ENCODE assay signal across 8 mouse cellular contexts in genomic region chr4:129237843-129238441, GRCm38 (mm10). TPM values are rescaled to one million over a fixed set of nuclear protein-coding genes. Genes with fewer than 3 reads are reported as not detected.
A peak's percentile ranks its signal among the peaks of the same experiment; 100 is the strongest.
DNase-seq lines count a peak whose midpoint lies in the region; ATAC-seq lines count a peak whose summit lies in the region.

No protein-coding gene starts in this region.

- no peak for DNase-seq in kidney, adult 9 months
- DNase-seq in embryo, embryonic 11 days, result peak; percentile 79
- no peak for DNase-seq in layer of hippocampus, adult 11-12 months (ENCODE audit: low spot score)
- no peak for DNase-seq in thymus, postnatal 4 days
- no peak for DNase-seq in natural killer cell, adult 2 months (ENCODE audit: low spot score in 2 of 2)

- H3K36me3 ChIP-seq in kidney, embryonic 14.5 days (ENCODE audit: control insufficient read depth, insufficient read depth, low read length), result no peaks in the 10 kb centered on the region
- no peaks in the 10 kb centered on the region for H3K36me3 ChIP-seq in hindbrain, embryonic 15.5 days
- no peaks in the 10 kb centered on the region for H3K36me3 ChIP-seq in midbrain, embryonic 13.5 days

- H3K4me3 ChIP-seq in kidney, embryonic 14.5 days (ENCODE audit: low read length), result peak overlapping the region; percentile 68
- peak overlapping the region; percentile 77 for H3K4me3 ChIP-seq in hindbrain, embryonic 15.5 days
- peak overlapping the region; percentile 76 for H3K4me3 ChIP-seq in midbrain, embryonic 13.5 days (replicated peaks)

- H3K4me1 ChIP-seq in kidney, embryonic 14.5 days (ENCODE audit: control insufficient read depth, insufficient read depth, low read length), result peaks cover 44% of the 10 kb centered on the region
- H3K4me1 ChIP-seq in hindbrain, embryonic 15.5 days (replicated peaks), result peaks cover 41% of the 10 kb centered on the region
- peaks cover 49% of the 10 kb centered on the region for H3K4me1 ChIP-seq in midbrain, embryonic 13.5 days (replicated peaks)

- peak overlapping the region; percentile 71; the same call in 1 of the 2 replicates for H3K9ac ChIP-seq in kidney, embryonic 14.5 days (ENCODE audit: low read depth, low read length)
- H3K9ac ChIP-seq in hindbrain, embryonic 15.5 days, result peak overlapping the region; percentile 72
- H3K9ac ChIP-seq in midbrain, embryonic 13.5 days (replicated peaks), result peak overlapping the region; percentile 82

- H3K9me3 ChIP-seq in kidney, embryonic 14.5 days (ENCODE audit: control insufficient read depth, low read length), result no peaks in the 10 kb centered on the region
- no peaks in the 10 kb centered on the region for H3K9me3 ChIP-seq in hindbrain, embryonic 15.5 days
- no peaks in the 10 kb centered on the region for H3K9me3 ChIP-seq in midbrain, embryonic 13.5 days

- H3K27ac ChIP-seq in kidney, embryonic 14.5 days (ENCODE audit: low read depth, low read length), result peak overlapping the region; percentile 53; the same call in 1 of the 2 replicates
- peak overlapping the region; percentile 81; the same call in 1 of the 2 replicates for H3K27ac ChIP-seq in hindbrain, embryonic 15.5 days (replicated peaks)
- no peak overlapping the region for H3K27ac ChIP-seq in midbrain, embryonic 13.5 days

- peak overlapping the region; percentile 78 for H3K4me2 ChIP-seq in kidney, embryonic 14.5 days (replicated peaks; ENCODE audit: low read depth, low read length)
- peak overlapping the region; percentile 90 for H3K4me2 ChIP-seq in hindbrain, embryonic 15.5 days
- peak overlapping the region; percentile 90 for H3K4me2 ChIP-seq in midbrain, embryonic 13.5 days (replicated peaks)

- peak; percentile 11; the same call in 1 of the 2 replicates for ATAC-seq in kidney, embryonic 14.5 days (ENCODE audit: low FRiP score, low TSS enrichment)
- ATAC-seq in hindbrain, embryonic 15.5 days (ENCODE audit: low FRiP score, low read depth), result no peak
- 0 out of 2 replicates have a peak, but pooled peaks have one; percentile 13 for ATAC-seq in midbrain, embryonic 13.5 days

- H3K27me3 ChIP-seq in kidney, embryonic 14.5 days (ENCODE audit: control insufficient read depth, insufficient read depth, low read length), result no peaks in the 10 kb centered on the region
- no peaks in the 10 kb centered on the region for H3K27me3 ChIP-seq in hindbrain, embryonic 15.5 days
- no peaks in the 10 kb centered on the region; the same call in 1 of the 2 replicates for H3K27me3 ChIP-seq in midbrain, embryonic 13.5 days

- WGBS in kidney, embryonic 14.5 days, result 7% methylated on average over 21 of the region's 21 CpGs
- WGBS in hindbrain, embryonic 15.5 days, result 6% methylated on average over 21 of the region's 21 CpGs
- WGBS in midbrain, embryonic 13.5 days, result 6% methylated on average over 21 of the region's 21 CpGs

RNA-seq across cellular contexts. Expression of gene C77080, which starts 23.3 kb away (rescaled TPM):
- 7.3 and 7.8 TPM in 2 replicates for polyA plus RNA-seq in kidney, embryonic 14.5 days (2014; fragmentation: Nextera tagmentation; extraction: Ambion mirVana)
- polyA plus RNA-seq in hindbrain, embryonic 15.5 days (2015; fragmentation: Nextera tagmentation; extraction: Ambion mirVana), result 8.3 and 9.5 TPM in 2 replicates
- 5.1 and 5.4 TPM in 2 replicates for polyA plus RNA-seq in midbrain, embryonic 13.5 days (2015; fragmentation: Nextera tagmentation; extraction: Ambion mirVana)

RNA-seq across cellular contexts. Expression of gene Yars, which starts 48.4 kb away (rescaled TPM):
- 68.4 and 92.6 TPM in 2 replicates for polyA plus RNA-seq in kidney, embryonic 14.5 days (2014; fragmentation: Nextera tagmentation; extraction: Ambion mirVana)
- polyA plus RNA-seq in hindbrain, embryonic 15.5 days (2015; fragmentation: Nextera tagmentation; extraction: Ambion mirVana), result 102 and 111 TPM in 2 replicates
- 102 and 115 TPM in 2 replicates for polyA plus RNA-seq in midbrain, embryonic 13.5 days (2015; fragmentation: Nextera tagmentation; extraction: Ambion mirVana)

RNA-seq across cellular contexts. Expression of gene S100pbp, which starts 48.4 kb away (rescaled TPM):
- polyA plus RNA-seq in kidney, embryonic 14.5 days (2014; fragmentation: Nextera tagmentation; extraction: Ambion mirVana), result 17.3 and 28.9 TPM in 2 replicates
- polyA plus RNA-seq in hindbrain, embryonic 15.5 days (2015; fragmentation: Nextera tagmentation; extraction: Ambion mirVana), result 19.6 and 20.5 TPM in 2 replicates
- polyA plus RNA-seq in midbrain, embryonic 13.5 days (2015; fragmentation: Nextera tagmentation; extraction: Ambion mirVana), result 19.9 and 21.3 TPM in 2 replicates

RNA-seq across cellular contexts. Expression of gene Sync, which starts 49.5 kb away (rescaled TPM):
- polyA plus RNA-seq in kidney, embryonic 14.5 days (2014; fragmentation: Nextera tagmentation; extraction: Ambion mirVana), result 0.63 and 0.84 TPM in 2 replicates
- 1.5 and 1.6 TPM in 2 replicates for polyA plus RNA-seq in hindbrain, embryonic 15.5 days (2015; fragmentation: Nextera tagmentation; extraction: Ambion mirVana)
- 0.27 and 0.67 TPM in 2 replicates for polyA plus RNA-seq in midbrain, embryonic 13.5 days (2015; fragmentation: Nextera tagmentation; extraction: Ambion mirVana)
